Mouse (Mus musculus): ENCODE data around the gene Cgn.

DNA sequence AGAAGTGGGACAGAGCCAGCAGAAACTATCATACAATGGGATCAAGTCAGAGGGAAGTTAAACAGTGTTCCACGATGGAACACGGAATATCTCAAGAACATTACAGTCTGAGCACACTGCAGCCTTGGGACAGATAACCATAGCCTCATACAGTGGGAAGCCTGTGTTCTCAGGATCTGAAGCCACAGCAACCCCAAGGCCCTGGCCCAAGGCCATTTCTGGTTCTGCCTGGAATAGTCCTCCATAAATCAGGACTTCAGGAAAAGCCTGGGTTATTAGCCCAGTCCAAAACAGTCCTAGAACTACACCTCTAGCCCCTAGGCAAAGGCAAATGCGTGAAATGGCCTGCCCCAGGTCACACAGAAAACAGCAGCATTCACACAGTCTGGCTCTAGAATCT is 27.4 kb upstream of the Cgn start:
- no peak for TF ChIP-seq CTCF (IDR thresholded peaks at IDR 0.05; ENCODE audit: low read depth)
- TF ChIP-seq EP300 (IDR thresholded peaks at IDR 0.05; ENCODE audit: low read depth) = no peak
